Mouse (Mus musculus) liver, postnatal 0 days (tissue): Measurements from ENCODE around the gene Col4a5. TPM values are rescaled to one million over a fixed set of nuclear protein-coding genes. Genes with fewer than 3 reads are reported as not detected.

ENCODE experiments used
- ATAC-seq: fragments of 200-750 bp; cut with Nextera tagmentation; 2 replicates; pipeline ENCODE4 v1.8.0; 2017; ENCODE audit warnings: mild to moderate bottlenecking, moderate library complexity
- DNase-seq: peaks from one replicate; pipeline ENCODE4 v3.0.0-alpha.2; 2016
- H3K27ac ChIP-seq: fragments of 300-500 bp; sonication (generic); 2 replicates; pipeline ENCODE4 v1.5.1; 2014; ENCODE audit warnings: antibody characterized with exemption, moderate library complexity, mild to moderate bottlenecking, low read depth
- H3K27me3 ChIP-seq: fragments of 300-500 bp; sonication (generic); 2 replicates; pipeline ENCODE4 v1.6.1; 2014; ENCODE audit warnings: low read length, control low read depth, mixed read lengths; ENCODE audit not compliant: insufficient read depth
- H3K36me3 ChIP-seq: fragments of 300-500 bp; sonication (generic); replicated peaks from 2 replicates; pipeline ENCODE4 v1.6.1; 2014; ENCODE audit warnings: mild to moderate bottlenecking, control low read depth, low read length, moderate library complexity, mixed read lengths; ENCODE audit not compliant: insufficient read depth
- H3K4me1 ChIP-seq: fragments of 300-500 bp; sonication (generic); 2 replicates; pipeline ENCODE4 v1.6.1; 2014; ENCODE audit warnings: antibody characterized with exemption, mild to moderate bottlenecking, control low read depth; ENCODE audit not compliant: insufficient read depth
- H3K4me2 ChIP-seq: fragments of 300-500 bp; sonication (generic); 2 replicates; pipeline ENCODE4 v1.6.1; 2014; ENCODE audit warnings: low read depth, mild to moderate bottlenecking, low read length, moderate library complexity, mixed read lengths
- H3K4me3 ChIP-seq: fragments of 300-500 bp; sonication (generic); 2 replicates; pipeline ENCODE4 v1.5.1; 2014; ENCODE audit warnings: low read depth, low read length
- H3K9ac ChIP-seq: fragments of 300-500 bp; sonication (generic); replicated peaks from 2 replicates; pipeline ENCODE4 v1.6.1; 2014; ENCODE audit warnings: mild to moderate bottlenecking, moderate library complexity
- H3K9me3 ChIP-seq: fragments of 300-500 bp; sonication (generic); 2 replicates; pipeline ENCODE4 v1.6.1; 2016; ENCODE audit warnings: mild to moderate bottlenecking, control low read depth, low read length, mixed read lengths
- CTCF ChIP-seq: sonication (generic); IDR thresholded peaks from 2 replicates; pipeline ENCODE4 v1.5.1; 2016; ENCODE audit warnings: antibody characterized with exemption, low read depth
- EP300 ChIP-seq: IDR thresholded peaks from 2 replicates; pipeline ENCODE4 v1.6.1; 2016; ENCODE audit warnings: antibody characterized with exemption, low read depth, mild to moderate bottlenecking
- WGBS: fragments of 180-500 bp; shearing (Covaris S2); extraction: QIAGEN DNeasy Blood & Tissue Kit; methylation state at CpG from one replicate; pipeline ENCODE4 v1.1.7; 2014; ENCODE audit not compliant: insufficient replicate concordance; 5-methylcytosine and 5-hydroxymethylcytosine counted together
- polyA plus RNA-seq: library from polyadenylated mRNA; unstranded; fragments of >200 nt; fragmentation: Nextera tagmentation; extraction: Ambion mirVana; gene quantifications from 2 replicates; pipeline ENCODE4 v1.2.1, GENCODE M21; 2015

Col4a5 gene
- polyA plus RNA-seq, 1 experiment from 2014 or later: 0.53 TPM

DNA sequence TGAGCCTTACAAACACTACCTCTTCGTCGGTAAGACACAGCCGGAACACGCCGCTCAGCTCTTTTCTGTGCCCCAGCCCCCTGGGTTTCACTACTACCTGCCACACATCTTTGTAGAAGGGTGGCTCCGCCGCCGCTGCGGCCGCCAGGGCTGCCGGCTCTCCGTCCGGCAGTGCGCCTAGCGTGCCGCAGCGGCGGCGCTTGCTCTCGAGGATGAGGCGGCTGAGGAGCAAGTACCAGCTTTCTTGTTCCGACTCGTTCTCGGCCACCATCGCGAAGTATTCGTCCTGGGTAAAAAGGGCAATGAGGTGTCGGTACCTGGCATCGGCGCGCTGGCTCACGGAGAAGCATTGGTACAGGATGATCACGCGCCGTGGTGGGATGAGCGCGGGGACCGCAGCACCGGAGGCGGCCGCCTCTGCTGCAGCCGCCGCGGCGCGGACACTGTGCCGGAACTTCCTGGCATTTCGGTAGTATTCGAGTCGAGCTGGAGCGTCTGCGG lies 249.3 kb downstream of the Col4a5 start:
- Histone ChIP-seq H3K36me3 (no peaks in the 10 kb centered on the region), H3K4me1 (no peaks in the 10 kb centered on the region), H3K9me3 (no peaks in the 10 kb centered on the region), H3K9ac (no peak overlapping the region), H3K4me2 (no peak overlapping the region), H3K4me3 (no peak overlapping the region), H3K27me3 (peaks cover 69% of the 10 kb centered on the region), H3K27ac (no peak overlapping the region)
- whole genome bisulfite sequencing: 17% methylated on average over 52 of the region's 52 CpGs
- no peak for ATAC-seq
- TF ChIP-seq CTCF: no peak
- DNase-seq: no peak

DNA sequence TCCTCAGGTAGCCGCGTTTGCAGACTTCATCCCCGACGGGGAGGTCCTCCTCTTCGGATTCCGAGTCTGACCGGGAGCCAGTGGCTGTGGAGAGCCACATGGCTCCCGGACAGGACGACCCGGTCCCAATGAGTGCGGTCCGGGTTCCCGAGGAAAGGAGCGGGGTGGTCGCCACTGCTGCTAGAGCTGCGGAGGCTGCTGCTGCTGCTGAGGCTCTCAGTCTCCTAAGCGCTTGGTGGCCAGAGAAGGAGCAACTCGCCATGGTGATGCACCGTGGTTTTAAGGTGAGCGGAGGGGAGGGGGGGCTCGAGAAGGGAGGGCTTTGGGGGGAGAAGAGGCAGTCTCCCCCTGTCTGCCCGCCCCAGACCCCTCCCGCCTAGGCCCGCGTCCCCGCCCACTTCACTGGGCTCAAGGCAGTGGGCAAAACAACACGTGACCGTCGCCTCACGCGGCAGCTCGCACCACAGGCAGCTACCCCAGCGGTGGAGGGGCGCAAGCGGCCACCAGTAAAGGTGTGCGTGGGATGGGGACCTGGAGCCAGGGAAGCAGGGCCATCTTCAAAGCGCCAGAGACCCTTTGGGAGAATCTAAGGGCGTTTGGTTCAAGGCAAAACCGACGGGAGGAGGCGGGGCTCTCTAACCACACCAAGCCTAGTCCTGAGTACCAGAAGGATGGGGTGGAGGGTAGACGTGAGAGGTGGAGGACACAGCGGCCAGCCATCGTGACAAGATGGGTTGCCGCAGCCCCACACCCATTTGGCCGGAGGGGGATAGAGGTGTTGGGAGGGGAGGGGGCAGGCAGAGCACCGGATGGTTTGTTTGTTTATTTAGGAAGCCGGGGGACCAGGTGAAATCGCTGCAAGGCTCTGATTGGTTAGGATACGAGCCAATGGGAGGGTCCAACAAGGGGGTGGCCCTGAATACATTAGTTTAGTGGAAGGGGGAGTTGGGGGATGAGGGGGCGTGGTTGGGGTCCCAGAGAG lies 250.0 kb downstream of the Col4a5 start, which contains the start of gene Irs4:
Gene Irs4 (minus strand): TSS at position 327 of the 982 bp plus-strand sequence.
- Histone ChIP-seq H3K27me3 (peaks cover 67% of the 10 kb centered on the region), H3K4me3 (no peak within 1 kb of the TSS), H3K4me1 (no peaks in the 10 kb centered on the region), H3K9me3 (no peaks in the 10 kb centered on the region), H3K4me2 (peak within 1 kb of the TSS; percentile 47), H3K36me3 (no peaks in the 10 kb centered on the region), H3K27ac (no peak within 1 kb of the TSS), H3K9ac (no peak within 1 kb of the TSS)
- ATAC-seq (no peak), DNase-seq (peak; percentile 11)
- TF ChIP-seq CTCF (no peak), EP300 (no peak)
- WGBS: 23% methylated on average over 47 of the region's 51 CpGs

DNA sequence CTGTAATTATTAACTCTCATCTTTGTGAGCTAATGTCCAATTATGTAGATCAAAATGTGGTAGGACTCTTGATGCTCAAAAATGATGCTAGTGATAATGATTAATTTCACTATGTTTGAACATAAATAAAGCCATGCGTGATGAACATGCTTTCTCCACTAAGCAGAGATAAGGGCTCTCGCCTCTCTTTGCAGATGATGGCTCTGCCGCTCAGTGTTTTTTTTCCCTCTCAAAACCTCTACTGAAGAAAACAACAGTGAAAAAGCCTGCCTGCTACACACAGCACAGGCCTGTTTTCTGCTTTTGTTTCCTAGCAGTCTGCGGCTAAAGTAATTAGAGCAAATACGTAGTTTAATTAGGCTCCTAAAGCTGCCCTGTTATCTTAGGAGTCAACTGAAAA lies 254.4 kb downstream of the Col4a5 start:
- Histone ChIP-seq H3K4me2 (no peak overlapping the region), H3K27me3 (peaks cover 27% of the 10 kb centered on the region), H3K36me3 (no peaks in the 10 kb centered on the region), H3K9ac (no peak overlapping the region), H3K4me1 (no peaks in the 10 kb centered on the region), H3K4me3 (no peak overlapping the region), H3K27ac (no peak overlapping the region), H3K9me3 (no peaks in the 10 kb centered on the region)
- WGBS: 63% methylated on average over 5 of the region's 5 CpGs
- ATAC-seq (no peak), DNase-seq (no peak)
- TF ChIP-seq CTCF (no peak), EP300 (no peak)

Other genes with a start within 250 kb of the Col4a5 start
- 0.06 and 0.08 TPM in 2 replicates for gene Col4a6, start 1.3 kb upstream of the Col4a5 start, polyA plus RNA-seq
- not detected in 2 replicates for gene Irs4, start 249.9 kb downstream of the Col4a5 start, polyA plus RNA-seq